Mouse (Mus musculus): Measurements from ENCODE around the gene Soat2. TPM values are rescaled to one million over a fixed set of nuclear protein-coding genes. Genes with fewer than 3 reads are reported as not detected.
A peak's percentile ranks its signal among the peaks of the same experiment; 100 is the strongest.

Gene Soat2
- total RNA-seq, 2 experiments from 2014 or later, result 0.26 TPM; not detected in 1

DNA sequence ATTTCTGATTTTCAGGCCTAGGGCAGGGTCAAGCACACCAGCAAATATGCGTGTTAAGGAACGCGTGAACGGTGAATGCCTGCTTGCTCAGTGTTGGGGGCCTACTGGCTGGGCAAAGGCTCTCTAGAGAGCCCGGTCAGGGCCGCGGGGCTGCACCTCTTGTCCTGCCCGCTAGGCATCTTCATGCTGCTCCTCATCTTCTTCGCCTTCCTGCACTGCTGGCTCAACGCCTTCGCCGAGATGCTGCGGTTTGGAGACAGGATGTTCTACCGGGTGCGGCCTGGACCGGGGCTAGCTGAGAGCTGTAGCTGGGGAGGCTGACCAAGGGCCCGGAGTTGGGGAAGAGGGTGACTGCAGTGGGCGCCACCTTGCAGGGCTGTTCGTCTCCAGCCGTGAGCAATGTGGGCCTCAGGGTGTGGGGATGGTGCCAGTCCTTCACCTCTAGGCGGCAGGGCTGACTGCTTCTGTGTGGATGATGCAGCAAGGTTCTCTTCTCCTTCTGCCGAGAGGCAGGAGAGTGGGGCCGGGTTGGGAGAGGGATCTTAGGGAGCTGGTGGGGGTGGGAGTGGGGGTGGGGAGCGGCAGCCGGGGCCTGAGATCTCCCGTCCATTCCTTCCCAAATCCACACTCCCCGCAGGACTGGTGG lies 10.2 kb downstream of the Soat2 start:
- intact Hi-C loops (cut with DNase I), result no loop called here
- Histone ChIP-seq H3K27ac (no peak overlapping the region), H3K4me3 (no peak overlapping the region)
- no peak for TF ChIP-seq CTCF (IDR thresholded peaks at IDR 0.05)
- no peak for DNase-seq (ENCODE audit: extremely low spot score in 1 of 2, low spot score in 2 of 2)

DNA sequence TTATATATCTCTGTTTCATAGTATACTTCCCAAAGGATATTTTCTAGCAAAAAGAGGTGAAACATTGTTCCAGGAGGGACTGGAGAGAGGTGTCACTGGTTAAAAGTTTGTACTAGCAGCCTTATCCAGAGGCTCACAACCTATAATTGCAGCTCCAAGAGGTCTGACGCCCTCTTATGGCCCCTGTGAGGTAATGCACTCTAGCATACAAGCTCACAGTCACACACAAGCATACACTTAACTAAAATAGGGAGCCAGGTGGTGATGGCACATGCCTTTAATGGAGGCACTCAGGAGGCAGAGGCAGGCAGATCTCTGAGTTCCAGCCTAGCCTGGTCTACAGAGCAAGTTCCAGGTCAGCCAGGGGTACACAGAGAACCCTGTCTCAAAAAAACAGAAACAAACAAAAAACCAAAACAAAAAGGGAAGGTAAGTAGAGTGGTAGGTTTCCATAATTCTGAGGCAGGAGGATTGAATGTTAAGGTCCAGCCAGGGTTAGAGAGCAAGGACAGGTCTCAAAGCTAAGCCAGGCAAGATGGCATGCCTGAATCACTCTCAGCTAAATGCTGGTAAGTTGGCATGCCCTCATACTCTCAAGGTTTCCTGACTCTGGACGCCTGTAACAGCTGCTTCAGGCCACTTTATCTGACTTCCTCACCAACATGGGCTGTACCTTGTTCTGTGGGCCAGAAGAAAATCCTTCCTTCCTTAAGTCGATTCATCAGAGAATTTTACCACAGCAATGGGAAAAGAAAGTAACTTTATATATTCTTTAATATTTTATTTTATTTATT lies 13.8 kb downstream of the Soat2 start:
- H3K4me3 ChIP-seq, result no peak overlapping the region
- DNase-seq (ENCODE audit: extremely low spot score in 1 of 2, low spot score in 2 of 2), result no peak
- intact Hi-C loops (cut with DNase I), result no loop called here
- no peak overlapping the region for H3K27ac ChIP-seq
- TF ChIP-seq CTCF (IDR thresholded peaks at IDR 0.05), result no peak; the same call in 1 of the 2 replicates

DNA sequence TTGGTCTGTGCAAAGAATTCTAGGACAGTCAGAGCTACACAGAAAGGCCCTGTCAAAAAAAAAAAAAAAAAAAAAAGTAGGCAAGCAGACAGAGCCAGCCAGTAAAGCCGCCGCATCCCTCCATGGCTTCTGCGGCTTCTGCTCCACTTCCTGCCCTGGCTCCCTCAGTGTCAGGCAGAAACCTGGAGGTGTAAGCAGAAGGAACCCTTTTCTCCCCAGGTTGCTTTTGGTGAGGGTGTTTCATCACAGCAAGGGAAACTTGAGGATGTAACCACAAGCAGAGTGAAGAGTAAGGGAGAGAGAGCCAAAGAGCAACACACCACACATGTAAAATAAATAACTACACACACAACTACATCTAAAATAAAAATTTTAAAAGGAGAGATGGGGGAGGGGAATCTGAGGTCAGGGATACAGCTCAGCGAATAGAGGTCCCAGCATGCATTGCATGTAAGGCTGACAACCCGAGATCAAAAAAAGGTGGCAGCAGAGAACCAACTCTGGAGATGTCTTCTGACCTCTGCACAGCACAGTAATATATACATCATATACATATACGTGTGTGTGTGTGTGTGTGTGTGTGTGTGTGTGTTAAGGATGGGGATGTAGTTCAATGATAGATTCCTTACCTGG lies 15.3 kb downstream of the Soat2 start:
- no peak overlapping the region for H3K4me3 ChIP-seq
- DNase-seq (ENCODE audit: extremely low spot score in 1 of 2, low spot score in 2 of 2), result no peak
- TF ChIP-seq CTCF (IDR thresholded peaks at IDR 0.05), result no peak
- intact Hi-C loops (cut with DNase I), result no loop called here
- H3K27ac ChIP-seq, result no peak overlapping the region

DNA sequence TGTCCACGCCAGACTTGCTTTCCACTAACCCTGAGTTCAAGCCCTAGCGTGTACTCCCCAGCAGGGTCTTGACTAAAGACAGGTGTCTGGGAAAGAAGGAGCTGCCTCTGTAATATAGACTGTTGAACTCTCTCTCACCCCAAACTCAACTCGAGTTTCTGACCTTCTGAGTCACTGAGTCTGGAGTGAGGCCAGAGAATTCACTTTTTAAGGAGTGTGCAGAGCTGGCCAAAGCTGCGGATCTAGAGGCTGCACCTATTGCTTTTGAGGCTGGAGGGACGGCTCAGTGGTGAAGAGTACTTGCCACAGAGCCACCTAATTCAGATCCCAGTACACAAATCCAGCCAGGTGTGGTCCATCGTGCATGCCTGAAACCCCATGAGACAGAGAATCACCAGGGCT lies 17.3 kb downstream of the Soat2 start:
- H3K4me3 ChIP-seq, result no peak overlapping the region
- no peak for DNase-seq (ENCODE audit: extremely low spot score in 1 of 2, low spot score in 2 of 2)
- H3K27ac ChIP-seq, result no peak overlapping the region
- intact Hi-C loops (cut with DNase I), result no loop called here
- no peak for TF ChIP-seq CTCF (IDR thresholded peaks at IDR 0.05)

DNA sequence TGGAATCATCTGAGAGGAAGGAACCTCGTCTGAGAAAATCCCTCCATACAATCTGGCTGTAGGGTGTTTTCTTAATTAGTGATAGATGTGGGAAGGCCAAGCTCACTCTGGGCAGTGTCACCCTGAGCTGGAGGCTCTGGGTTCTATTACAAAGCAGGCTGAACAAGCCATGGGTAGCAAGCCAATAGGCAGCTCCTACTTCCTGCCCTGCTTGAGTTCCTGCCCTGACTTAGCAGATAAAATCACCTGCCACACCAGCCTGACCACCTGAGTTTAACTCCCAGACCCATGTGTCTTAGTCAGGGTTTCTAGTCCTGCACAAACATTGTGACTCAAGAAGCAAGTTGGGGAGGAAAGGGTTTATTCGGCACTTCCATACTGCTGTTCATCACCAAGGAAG lies 18.7 kb downstream of the Soat2 start:
- intact Hi-C loops (cut with DNase I), result no loop called here
- H3K27ac ChIP-seq, result no peak overlapping the region
- no peak overlapping the region for H3K4me3 ChIP-seq
- DNase-seq (ENCODE audit: extremely low spot score in 1 of 2, low spot score in 2 of 2), result no peak
- TF ChIP-seq CTCF (IDR thresholded peaks at IDR 0.05), result no peak

DNA sequence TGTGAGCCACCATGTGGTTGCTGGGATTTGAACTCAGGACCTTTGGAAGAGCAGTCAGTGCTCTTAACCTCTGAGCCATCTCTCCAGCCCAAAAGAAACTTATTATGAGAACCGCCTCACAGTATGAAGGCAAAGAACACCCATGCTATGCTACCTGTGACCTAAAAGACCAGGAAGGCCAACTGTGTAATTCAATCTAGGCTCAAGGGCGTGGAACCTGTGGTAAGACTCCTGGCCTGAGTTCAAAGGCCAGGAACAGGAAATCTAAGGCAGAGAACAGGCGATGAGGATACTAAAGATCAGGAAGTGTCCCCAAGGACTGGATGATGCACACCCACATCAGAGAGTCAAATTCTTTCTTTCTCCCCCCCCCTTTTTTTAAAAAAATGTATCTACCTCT lies 23.3 kb downstream of the Soat2 start:
- TF ChIP-seq CTCF (IDR thresholded peaks at IDR 0.05), result no peak
- intact Hi-C loops (cut with DNase I), result no loop called here
- Histone ChIP-seq H3K4me3 (no peak overlapping the region), H3K27ac (no peak overlapping the region)
- DNase-seq (ENCODE audit: extremely low spot score in 1 of 2, low spot score in 2 of 2), result no peak

DNA sequence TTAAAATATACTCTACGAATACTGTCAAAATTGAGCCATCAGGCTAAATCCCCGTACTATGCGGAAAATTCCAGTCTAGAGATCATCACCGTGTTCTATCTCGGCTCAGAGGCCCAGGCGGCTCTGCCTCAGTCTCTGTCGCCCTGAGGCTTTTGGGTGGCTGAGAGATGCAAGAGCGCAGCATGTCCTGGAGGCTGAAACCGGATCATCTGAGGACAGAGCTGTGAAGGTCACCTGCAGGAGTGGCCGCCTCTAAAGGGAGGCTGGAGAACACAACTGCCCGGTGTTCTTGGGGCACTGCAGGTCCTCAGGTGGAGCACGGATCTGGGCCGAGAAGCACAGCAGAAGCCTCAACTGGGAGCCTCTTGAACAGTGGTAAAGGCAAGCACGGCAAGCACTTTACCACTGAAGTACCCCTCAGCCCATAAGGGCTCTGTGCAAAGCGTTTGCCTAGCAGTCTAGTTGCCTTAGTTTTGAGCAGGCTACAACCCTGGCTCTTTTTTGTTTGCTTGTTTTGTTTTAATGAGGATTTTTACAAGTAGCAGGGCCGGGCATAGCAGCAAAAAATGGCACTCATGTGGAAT lies 25.5 kb downstream of the Soat2 start:
- TF ChIP-seq CTCF (IDR thresholded peaks at IDR 0.05), result no peak
- intact Hi-C loops (cut with DNase I), result loop anchor here (5.0 kb wide), 1 partner anchor 136 kb away; no protein-coding TSS in a partner anchor
- Histone ChIP-seq H3K27ac (no peak overlapping the region), H3K4me3 (no peak overlapping the region)
- no peak for DNase-seq (ENCODE audit: extremely low spot score in 1 of 2, low spot score in 2 of 2)

DNA sequence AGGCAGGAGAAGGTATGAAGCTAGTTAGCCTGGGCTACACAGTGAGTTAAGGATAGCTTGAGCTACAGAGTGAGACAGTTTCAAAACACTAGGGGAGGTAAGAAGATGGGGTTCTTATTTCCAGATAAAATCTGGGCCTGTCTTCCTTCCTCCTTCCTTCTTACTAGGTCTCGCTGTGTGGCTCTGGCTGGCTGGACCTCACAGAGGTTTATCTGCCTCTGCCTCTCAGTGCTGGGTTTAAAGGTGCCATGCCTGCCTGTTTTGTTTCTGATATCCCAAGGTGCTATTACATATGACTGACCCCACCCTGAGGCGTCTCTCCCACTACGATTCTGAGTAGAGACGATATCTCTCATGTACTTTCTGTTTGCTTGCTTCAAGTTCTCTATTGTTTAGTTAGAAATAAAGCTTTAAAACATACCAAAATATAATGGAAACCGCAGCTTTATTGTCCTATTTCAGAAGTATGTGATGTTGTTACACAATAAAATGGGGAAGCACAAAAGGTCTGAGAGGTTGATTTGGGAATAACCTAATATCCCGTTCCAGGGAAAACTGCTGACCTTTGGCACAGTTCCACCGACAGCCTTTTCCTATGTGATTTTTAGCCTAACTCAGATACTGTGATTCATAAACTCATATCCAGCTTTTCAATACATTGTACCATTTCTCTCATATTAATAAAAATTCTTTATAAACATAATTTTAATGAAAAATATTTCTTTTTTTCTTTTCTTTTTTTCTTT lies 26.4 kb downstream of the Soat2 start:
- TF ChIP-seq CTCF (IDR thresholded peaks at IDR 0.05), result no peak
- intact Hi-C loops (cut with DNase I), result loop anchor here (5.0 kb wide), 1 partner anchor 136 kb away; no protein-coding TSS in a partner anchor
- no peak for DNase-seq (ENCODE audit: extremely low spot score in 1 of 2, low spot score in 2 of 2)

DNA sequence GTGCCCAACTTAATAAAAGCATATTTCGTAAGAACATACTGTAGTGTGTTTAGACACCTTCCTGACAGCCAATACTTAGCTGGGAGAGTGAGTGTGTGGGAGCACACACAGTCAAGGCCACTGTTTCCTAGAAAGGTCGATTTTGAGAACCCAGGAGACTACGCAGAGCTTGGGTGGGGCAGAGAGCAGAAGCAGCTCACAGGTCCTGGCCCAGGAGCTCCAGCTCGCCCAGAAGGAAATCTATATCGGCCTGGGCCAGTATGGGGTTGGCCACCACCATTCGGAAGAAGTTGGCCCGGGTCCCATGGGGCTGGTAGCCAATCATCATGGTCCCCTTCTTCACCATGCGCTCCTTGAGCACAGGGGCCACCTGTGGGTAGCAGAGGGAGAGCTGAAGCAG lies 27.1 kb downstream of the Soat2 start:
- no peak overlapping the region for H3K4me3 ChIP-seq
- intact Hi-C loops (cut with DNase I), result loop anchor here (5.0 kb wide), 1 partner anchor 135 kb away; no protein-coding TSS in a partner anchor
- TF ChIP-seq CTCF (IDR thresholded peaks at IDR 0.05), result no peak
- no peak overlapping the region for H3K27ac ChIP-seq
- DNase-seq (ENCODE audit: extremely low spot score in 1 of 2, low spot score in 2 of 2), result no peak

More for the DNA sequence above, 26.4 kb downstream of the Soat2 start:
- Histone ChIP-seq H3K27ac (no peak overlapping the region), H3K4me3 (no peak overlapping the region)

DNA sequence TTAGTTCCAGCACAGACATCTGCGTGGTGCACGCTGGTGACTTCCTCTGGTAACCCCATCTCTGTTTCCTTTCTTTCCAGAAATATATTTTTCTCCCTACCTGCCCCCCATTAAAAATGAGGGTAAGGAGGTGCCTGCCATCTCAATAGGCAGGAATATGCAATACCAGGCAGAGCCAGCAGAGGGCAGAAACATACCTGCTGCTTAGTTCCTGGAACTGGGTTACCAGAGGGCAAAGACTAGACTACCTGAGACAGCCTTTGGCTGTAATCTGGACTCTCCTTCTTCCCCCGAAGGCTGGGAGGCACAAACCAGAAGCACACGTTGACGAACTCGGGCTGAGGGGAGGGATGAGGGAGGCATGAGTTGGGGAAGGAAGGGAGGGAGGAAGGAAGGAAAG lies 28.0 kb downstream of the Soat2 start:
- H3K27ac ChIP-seq, result no peak overlapping the region
- peak; percentile 95 for TF ChIP-seq CTCF (IDR thresholded peaks at IDR 0.05)
- intact Hi-C loops (cut with DNase I), result loop anchor here (1.0 to 5.0 kb wide), 2 partner anchors 46 to 134 kb away; no protein-coding TSS in a partner anchor
- peak; percentile 74 to 83 for DNase-seq (ENCODE audit: extremely low spot score in 1 of 2, low spot score in 2 of 2)
- no peak overlapping the region for H3K4me3 ChIP-seq

DNA sequence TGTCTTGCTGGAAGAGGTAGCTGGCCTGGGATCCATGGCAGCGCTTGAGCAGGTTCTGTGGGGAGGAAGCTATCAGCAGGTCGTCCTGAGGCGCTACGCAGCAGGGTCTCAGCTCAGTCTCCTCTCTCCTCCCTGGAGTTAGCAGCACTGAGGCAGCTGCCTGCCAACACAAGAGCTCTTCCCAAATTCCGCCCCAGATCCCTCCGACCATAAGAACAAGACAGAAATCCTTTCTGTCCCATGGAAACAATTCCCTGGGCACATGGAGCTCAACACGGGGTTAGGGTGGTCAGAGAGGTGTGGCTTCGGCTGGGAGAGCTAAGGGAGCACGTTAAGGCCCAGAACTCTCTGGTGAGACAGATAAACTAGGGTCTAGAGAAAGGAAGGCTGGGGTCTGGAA lies 28.8 kb downstream of the Soat2 start:
- intact Hi-C loops (cut with DNase I), result loop anchor here (5.0 kb wide), 1 partner anchor 133 kb away; no protein-coding TSS in a partner anchor
- Histone ChIP-seq H3K27ac (no peak overlapping the region), H3K4me3 (no peak overlapping the region)
- DNase-seq (ENCODE audit: extremely low spot score in 1 of 2, low spot score in 2 of 2), result no peak
- TF ChIP-seq CTCF (IDR thresholded peaks at IDR 0.05), result no peak

All from left cerebral cortex, adult 2 months (tissue).